ENCODE assay signal across 8 mouse cellular contexts in the genomic region with DNA sequence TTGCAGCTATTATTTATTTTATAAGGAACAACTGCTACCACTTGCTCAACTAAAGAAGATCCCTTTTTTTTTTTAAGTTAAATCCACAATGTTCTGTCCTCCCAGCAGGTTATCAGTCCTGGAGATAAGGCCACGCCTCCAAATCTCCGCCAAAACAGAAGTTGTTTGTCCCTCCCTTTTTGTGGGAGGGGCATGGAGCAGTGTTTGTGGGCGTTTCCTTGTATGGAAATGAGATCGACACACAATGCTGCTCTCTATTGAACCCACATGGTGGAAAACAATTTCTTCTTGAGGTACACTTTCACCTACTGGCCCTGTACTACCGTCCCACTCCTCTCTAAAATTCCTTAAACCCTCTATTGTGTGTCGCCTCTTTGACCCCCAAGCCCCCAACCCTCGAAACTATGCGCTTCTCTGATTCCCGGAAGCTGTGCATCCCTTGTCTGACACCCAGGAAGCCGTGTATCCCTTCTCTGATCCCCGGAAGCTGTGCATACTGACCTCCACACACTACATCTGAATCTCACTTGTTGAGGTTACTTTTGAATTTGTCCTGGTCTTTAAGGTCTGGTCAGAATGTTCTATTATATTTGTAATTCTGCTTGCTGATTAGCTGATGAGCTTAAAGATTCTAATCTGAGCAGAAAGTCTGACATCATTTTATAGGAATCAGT. TPM values are rescaled to one million over a fixed set of nuclear protein-coding genes. Genes with fewer than 3 reads are reported as not detected.
A peak's percentile ranks its signal among the peaks of the same experiment; 100 is the strongest.
DNase-seq lines count a peak whose midpoint lies in the region; ATAC-seq and TF ChIP-seq lines count a peak whose summit lies in the region.

No protein-coding gene starts in this region.

- ATAC-seq in forebrain, embryonic 14.5 days: 0 out of 2 replicates have a peak, but pooled peaks have one; percentile 32
- ATAC-seq in forebrain, embryonic 15.5 days (replicated peaks): no peak
- ATAC-seq in intestine, embryonic 15.5 days: peak; percentile 57

- no peaks in the 10 kb centered on the region for H3K9me3 ChIP-seq in forebrain, embryonic 14.5 days (replicated peaks; ENCODE audit: control insufficient read depth, low read length)
- H3K9me3 ChIP-seq in forebrain, embryonic 15.5 days: no peaks in the 10 kb centered on the region
- no peaks in the 10 kb centered on the region for H3K9me3 ChIP-seq in intestine, embryonic 15.5 days

- H3K4me3 ChIP-seq in forebrain, embryonic 14.5 days (ENCODE audit: low read depth, low read length): no peak overlapping the region
- no peak overlapping the region for H3K4me3 ChIP-seq in forebrain, embryonic 15.5 days
- H3K4me3 ChIP-seq in intestine, embryonic 15.5 days (replicated peaks): no peak overlapping the region
- H3K4me3 ChIP-seq in testis, adult 2 months (ENCODE audit: control insufficient read depth, low read depth, low read length): peak overlapping the region; percentile 5; the same call in 1 of the 2 replicates

- 33% methylated on average over 11 of the region's 11 CpGs for WGBS in forebrain, embryonic 14.5 days
- WGBS in forebrain, embryonic 15.5 days: 37% methylated on average over 11 of the region's 11 CpGs
- WGBS in intestine, embryonic 15.5 days: 26% methylated on average over 11 of the region's 11 CpGs

- no peak overlapping the region for H3K27ac ChIP-seq in forebrain, embryonic 14.5 days (ENCODE audit: low read depth, low read length)
- H3K27ac ChIP-seq in forebrain, embryonic 15.5 days (replicated peaks): no peak overlapping the region
- H3K27ac ChIP-seq in intestine, embryonic 15.5 days: no peak overlapping the region
- peak overlapping the region; percentile 27 for H3K27ac ChIP-seq in testis, adult 2 months (ENCODE audit: control insufficient read depth, insufficient read depth, low read depth, low read length)

- TF ChIP-seq POLR2A in testis, adult 2 months (IDR thresholded peaks at IDR 0.05; ENCODE audit: control insufficient read depth, low read depth, low read length): no peak

- TF ChIP-seq CTCF in testis, adult 2 months (IDR thresholded peaks at IDR 0.05; ENCODE audit: control insufficient read depth, insufficient read depth, insufficient replicate concordance, low read depth, low read length): no peak

- DNase-seq in forebrain, embryonic 14.5 days (ENCODE audit: low spot score): no peak
- peak; percentile 64 for DNase-seq in retina, postnatal 1 day
- DNase-seq in retina, embryonic 14.5 days (ENCODE audit: low spot score): no peak
- DNase-seq in urinary bladder, adult 2 months (ENCODE audit: low spot score): no peak
- no peak for DNase-seq in right cerebral cortex, postnatal 10 days (ENCODE audit: low spot score in 2 of 2)

- no peaks in the 10 kb centered on the region for H3K4me1 ChIP-seq in forebrain, embryonic 14.5 days (ENCODE audit: control insufficient read depth, insufficient read depth, low read length)
- no peaks in the 10 kb centered on the region for H3K4me1 ChIP-seq in forebrain, embryonic 15.5 days
- 0 out of 2 replicates have a peak, but pooled peaks cover 5% of the 10 kb centered on the region for H3K4me1 ChIP-seq in intestine, embryonic 15.5 days (replicated peaks)
- peaks cover 10% of the 10 kb centered on the region for H3K4me1 ChIP-seq in testis, adult 2 months (ENCODE audit: control insufficient read depth, insufficient read depth, low read length)

- H3K4me2 ChIP-seq in forebrain, embryonic 14.5 days (ENCODE audit: low read length): no peak overlapping the region
- no peak overlapping the region for H3K4me2 ChIP-seq in forebrain, embryonic 15.5 days (replicated peaks)
- H3K4me2 ChIP-seq in intestine, embryonic 15.5 days (replicated peaks): peak overlapping the region; percentile 44

- H3K27me3 ChIP-seq in forebrain, embryonic 14.5 days (replicated peaks; ENCODE audit: control insufficient read depth, insufficient read depth, low read length): no peaks in the 10 kb centered on the region
- H3K27me3 ChIP-seq in forebrain, embryonic 15.5 days: no peaks in the 10 kb centered on the region
- no peaks in the 10 kb centered on the region for H3K27me3 ChIP-seq in intestine, embryonic 15.5 days (replicated peaks)
- H3K27me3 ChIP-seq in testis, adult 2 months (ENCODE audit: control insufficient read depth, insufficient read depth, low read length): no peaks in the 10 kb centered on the region

- no peak overlapping the region for H3K9ac ChIP-seq in forebrain, embryonic 14.5 days (ENCODE audit: low read length)
- no peak overlapping the region for H3K9ac ChIP-seq in forebrain, embryonic 15.5 days (replicated peaks)
- H3K9ac ChIP-seq in intestine, embryonic 15.5 days: no peak overlapping the region

- H3K36me3 ChIP-seq in forebrain, embryonic 14.5 days (ENCODE audit: control insufficient read depth, insufficient read depth, low read length): no peaks in the 10 kb centered on the region
- no peaks in the 10 kb centered on the region for H3K36me3 ChIP-seq in forebrain, embryonic 15.5 days
- H3K36me3 ChIP-seq in intestine, embryonic 15.5 days: no peaks in the 10 kb centered on the region
- H3K36me3 ChIP-seq in testis, adult 2 months (ENCODE audit: control insufficient read depth, insufficient read depth, low read length): no peaks in the 10 kb centered on the region

RNA-seq across cellular contexts. Expression of a gene that starts 48.3 kb away (rescaled TPM):
- polyA plus RNA-seq in forebrain, embryonic 14.5 days (2014; fragmentation: Nextera tagmentation; extraction: Ambion mirVana): 17.9 and 18.8 TPM in 2 replicates
- polyA plus RNA-seq in forebrain, embryonic 15.5 days (2015; fragmentation: Nextera tagmentation; extraction: Ambion mirVana): 16.8 and 17.1 TPM in 2 replicates
- polyA plus RNA-seq in intestine, embryonic 15.5 days (2015; fragmentation: Nextera tagmentation; extraction: Ambion mirVana): 44.5 and 47.8 TPM in 2 replicates
- polyA plus RNA-seq in testis, adult 2 months (2012; rRNA removed): 5.4 and 5.8 TPM in 2 replicates
- 141 and 144 TPM in 2 replicates for polyA plus RNA-seq in urinary bladder, adult 2 months (2012; rRNA removed)
